Mouse (Mus musculus) cerebellum, adult 2 months (tissue): ENCODE measurements at regions not wholly inside any gene's neighbourhood (a gene's known extent, or its start where the extent isn't known, plus 50 kb on each side); places are given as distances from the start of the nearest gene placed in this dataset.

Source experiments
- CTCF ChIP-seq: fragments of 200-500 bp; IDR thresholded peaks from 2 replicates; pipeline ENCODE4 v1.5.1; 2011; ENCODE audit warnings: low read depth, mild to moderate bottlenecking, control low read depth, low read length, moderate library complexity, borderline replicate concordance; ENCODE audit not compliant: insufficient read depth
- POLR2A ChIP-seq: fragments of 200-500 bp; IDR thresholded peaks from 2 replicates; pipeline ENCODE4 v1.6.1; 2011; ENCODE audit warnings: low read length, control low read depth, borderline replicate concordance; ENCODE audit not compliant: insufficient read depth

GRCm38 (mm10) chr10:124423418-124423817, 965.8 kb downstream of the Slc16a7 start:
- no peak for TF ChIP-seq CTCF
- TF ChIP-seq POLR2A, result no peak
